Mouse (Mus musculus) embryonic fibroblast, embryonic 13.5 days (primary cell): Measurements from ENCODE around the gene Cbx1.

Experiments used
- CTCF ChIP-seq: IDR thresholded peaks from 2 replicates; pipeline ENCODE4 v1.5.1; 2011; ENCODE audit warnings: mild to moderate bottlenecking, control low read depth, low read length, moderate library complexity, borderline replicate concordance; ENCODE audit not compliant: insufficient read depth
- POLR2A ChIP-seq: IDR thresholded peaks from 2 replicates; pipeline ENCODE4 v1.6.1; 2011; ENCODE audit warnings: low read depth, mild to moderate bottlenecking, control low read depth, low read length, moderate library complexity

DNA sequence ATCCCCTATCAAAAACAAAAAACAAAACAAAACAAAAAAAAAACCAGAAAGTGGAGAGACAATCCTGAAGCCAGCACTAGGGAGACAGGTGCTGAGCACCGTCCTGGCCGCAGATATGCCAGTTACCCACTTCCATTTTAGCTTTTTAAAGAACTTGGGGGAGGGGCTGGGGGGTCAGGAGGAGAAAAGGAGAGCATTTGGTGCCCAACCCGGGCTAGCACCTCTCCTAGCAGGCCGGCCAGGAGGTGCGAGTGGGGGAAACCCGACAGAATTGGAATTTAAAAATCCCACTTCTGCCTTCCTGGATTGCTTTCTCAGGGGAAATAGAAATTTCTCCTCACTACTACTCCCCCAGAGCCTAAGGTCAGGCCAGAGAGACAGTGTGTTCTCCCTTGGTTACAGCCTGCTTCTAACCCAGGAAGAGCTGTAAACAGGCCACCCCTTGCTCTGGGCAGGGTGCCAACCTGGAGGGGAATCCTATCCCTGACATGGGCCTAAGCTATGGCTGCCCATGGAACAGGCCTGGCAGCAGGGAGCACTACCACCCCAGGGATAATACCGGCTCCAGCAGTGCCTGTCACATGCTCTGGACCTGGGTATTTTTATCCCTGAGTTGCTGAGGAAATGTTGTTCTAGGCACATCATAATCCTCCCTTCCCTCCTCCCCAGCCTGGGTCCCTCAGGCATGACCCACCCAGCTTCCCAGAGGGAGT is 36.0 kb downstream of the Cbx1 start:
- TF ChIP-seq POLR2A: no peak
- no peak for TF ChIP-seq CTCF
